Mouse (Mus musculus) adipose tissue, adult 10 weeks (tissue): ENCODE data around the gene 4930535I16Rik. TPM values are rescaled to one million over a fixed set of nuclear protein-coding genes. Genes with fewer than 3 reads are reported as not detected.

Experiments
- polyA plus RNA-seq: library from polyadenylated mRNA; stranded (reverse); fragments of 350-450 nt; fragmentation: Illumina TruSeq; extraction: RNeasy Lipid Tissue Mini Kit (QIAGEN cat#74804); gene quantifications from one replicate; pipeline ENCODE4 v1.2.3, GENCODE M21; 2014; ENCODE audit warnings: low read depth, low replicate concordance

4930535I16Rik gene
- not detected for polyA plus RNA-seq

DNA sequence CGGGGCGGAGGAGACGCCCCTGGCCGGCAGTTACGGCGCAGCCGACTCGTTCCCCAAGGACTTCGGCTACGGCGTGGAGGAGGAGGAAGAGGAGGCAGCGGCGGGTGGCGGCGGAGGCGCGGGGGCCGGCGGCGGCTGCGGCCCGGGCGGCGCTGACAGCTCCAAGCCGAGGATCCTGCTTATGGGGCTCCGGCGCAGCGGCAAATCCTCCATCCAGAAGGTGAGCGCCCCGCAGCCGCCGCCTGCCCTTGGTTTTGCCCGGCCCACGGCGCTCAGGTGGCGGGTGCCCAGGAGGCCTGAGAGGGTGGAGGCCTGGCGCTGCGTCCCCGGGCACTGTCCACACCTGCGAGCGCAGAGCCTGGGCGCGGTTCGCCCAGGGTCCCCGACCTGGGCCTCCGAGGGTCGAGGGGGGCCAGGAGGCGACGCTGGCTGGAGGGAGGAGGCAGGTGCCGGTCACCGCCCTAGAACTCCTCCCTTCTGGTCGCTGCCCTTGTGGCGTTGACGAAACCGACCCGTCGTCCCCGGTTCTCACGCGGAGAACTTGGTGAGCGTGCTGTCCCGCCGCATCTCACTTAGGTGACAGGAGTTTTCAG lies at the start of gene 4930535I16Rik:
Gene 4930535I16Rik, minus strand, starts transcription at position 475 of the 593 bp plus-strand sequence.

GRCm38 (mm10) chr4:123916748-123917547 lies 874 bp downstream of the 4930535I16Rik start, which contains the start of gene Rragc:
Gene Rragc (plus strand): TSS chr4:123917446.

GRCm38 (mm10) chr4:123904333-123905125 lies 13.3 kb downstream of the 4930535I16Rik start, which contains the start of gene Mycbp:
Gene Mycbp (plus strand): TSS chr4:123904832.

Other genes starting within 250 kb of the 4930535I16Rik start
- gene Macf1, start 233.7 kb downstream of the 4930535I16Rik start, polyA plus RNA-seq = 79.4 TPM
- 214 TPM for gene Ndufs5, start 199.8 kb downstream of the 4930535I16Rik start, polyA plus RNA-seq
- 35.6 TPM for gene Akirin1, start 167.7 kb downstream of the 4930535I16Rik start, polyA plus RNA-seq
- 8.1 TPM for gene Rhbdl2, start 130.1 kb downstream of the 4930535I16Rik start, polyA plus RNA-seq
- 0.93 TPM for gene 4933427I04Rik, start 58.3 kb downstream of the 4930535I16Rik start, polyA plus RNA-seq
- 35.8 TPM for gene Mycbp, start 13.2 kb downstream of the 4930535I16Rik start, polyA plus RNA-seq
- gene Rragc, start 576 bp downstream of the 4930535I16Rik start, polyA plus RNA-seq = 64.4 TPM